Mouse (Mus musculus): Measurements from ENCODE around the gene Card10.

DNA sequence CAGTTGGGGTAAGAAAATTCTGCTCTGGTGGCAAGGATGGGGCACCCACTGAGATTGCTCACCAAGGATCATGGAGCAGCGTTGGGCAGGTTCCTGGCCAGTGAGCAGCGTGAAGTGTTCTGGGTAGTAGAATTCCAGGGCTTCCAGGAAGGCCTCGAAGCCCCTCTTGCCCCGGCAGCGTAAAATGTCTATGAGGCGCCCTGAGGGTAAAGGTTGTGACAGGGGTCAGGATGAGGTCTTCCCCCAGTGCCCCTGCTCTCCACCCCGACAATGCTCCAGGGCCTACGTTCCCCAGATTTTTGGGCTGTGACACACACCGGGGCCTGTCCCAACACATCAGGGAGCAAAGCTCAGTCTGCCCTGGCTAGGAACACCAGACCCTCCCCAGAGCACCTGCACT is 1.3 kb downstream of the Card10 start:
- no peak for TF ChIP-seq POLR2A (IDR thresholded peaks at IDR 0.05; ENCODE audit: borderline replicate concordance, control insufficient read depth, low read depth, low read length)
- no peak for TF ChIP-seq CTCF (IDR thresholded peaks at IDR 0.05; ENCODE audit: control insufficient read depth, insufficient read depth, low read length)

Measured in bone marrow, adult 2 months (tissue).